Mouse (Mus musculus) forebrain, embryonic 14.5 days (tissue): Measurements from ENCODE around the gene 2200002D01Rik. TPM values are rescaled to one million over a fixed set of nuclear protein-coding genes. Genes with fewer than 3 reads are reported as not detected.

ENCODE experiments used
- polyA plus RNA-seq: library from polyadenylated mRNA; unstranded; fragments of >200 nt; fragmentation: Nextera tagmentation; extraction: Ambion mirVana; gene quantifications from 2 replicates; pipeline ENCODE4 v1.2.1, GENCODE M21; 2014

2200002D01Rik gene
- polyA plus RNA-seq, 1 experiment from 2014 or later, result 0.37 TPM

Other genes starting within 250 kb of the 2200002D01Rik start
- 5.0 and 6.2 TPM in 2 replicates for gene Ryr1, start 123.3 kb downstream of the 2200002D01Rik start, polyA plus RNA-seq
- 0.47 and 0.99 TPM in 2 replicates for gene Rasgrp4, start 113.6 kb downstream of the 2200002D01Rik start, polyA plus RNA-seq
- 17.3 and 18.0 TPM in 2 replicates for gene Fam98c, start 92.2 kb downstream of the 2200002D01Rik start, polyA plus RNA-seq
- gene Ggn, start 78.3 kb downstream of the 2200002D01Rik start, polyA plus RNA-seq, result 0.14 and 0.36 TPM in 2 replicates
- gene Spred3, start 78.1 kb downstream of the 2200002D01Rik start, polyA plus RNA-seq, result 4.4 and 5.5 TPM in 2 replicates
- 337 and 364 TPM in 2 replicates for gene Psmd8, start 67.8 kb downstream of the 2200002D01Rik start, polyA plus RNA-seq
- gene Catsperg1, start 34.4 kb downstream of the 2200002D01Rik start, polyA plus RNA-seq, result 0.85 and 1.6 TPM in 2 replicates
- gene Kcnk6, start 16.0 kb downstream of the 2200002D01Rik start, polyA plus RNA-seq, result 0.22 and 0.46 TPM in 2 replicates
- gene Yif1b, start 10.1 kb downstream of the 2200002D01Rik start, polyA plus RNA-seq, result 88.2 and 96.2 TPM in 2 replicates
- gene Spint2, start 33.4 kb upstream of the 2200002D01Rik start, polyA plus RNA-seq, result 46.6 and 51.3 TPM in 2 replicates
- 5.7 and 9.8 TPM in 2 replicates for gene Ppp1r14a, start 40.8 kb upstream of the 2200002D01Rik start, polyA plus RNA-seq
- 167 and 205 TPM in 2 replicates for gene Dpf1, start 55.5 kb upstream of the 2200002D01Rik start, polyA plus RNA-seq